Mouse (Mus musculus) thymus, adult 2 months (tissue): Measurements from ENCODE around the gene Arl6ip1.

Source experiments
- CTCF ChIP-seq: fragments of 200-500 bp; IDR thresholded peaks from 2 replicates; pipeline ENCODE4 v1.5.1; 2012; ENCODE audit warnings: mild to moderate bottlenecking, control low read depth, low read length, moderate library complexity, borderline replicate concordance; ENCODE audit not compliant: control insufficient read depth, poor library complexity, insufficient read depth; ENCODE audit errors: extremely low read depth
- POLR2A ChIP-seq: fragments of 200-500 bp; IDR thresholded peaks from 2 replicates; pipeline ENCODE4 v1.6.1; 2012; ENCODE audit warnings: mild to moderate bottlenecking, low read length, control low read depth, moderate library complexity; ENCODE audit not compliant: control insufficient read depth, poor library complexity, insufficient read depth; ENCODE audit errors: extremely low read depth

DNA sequence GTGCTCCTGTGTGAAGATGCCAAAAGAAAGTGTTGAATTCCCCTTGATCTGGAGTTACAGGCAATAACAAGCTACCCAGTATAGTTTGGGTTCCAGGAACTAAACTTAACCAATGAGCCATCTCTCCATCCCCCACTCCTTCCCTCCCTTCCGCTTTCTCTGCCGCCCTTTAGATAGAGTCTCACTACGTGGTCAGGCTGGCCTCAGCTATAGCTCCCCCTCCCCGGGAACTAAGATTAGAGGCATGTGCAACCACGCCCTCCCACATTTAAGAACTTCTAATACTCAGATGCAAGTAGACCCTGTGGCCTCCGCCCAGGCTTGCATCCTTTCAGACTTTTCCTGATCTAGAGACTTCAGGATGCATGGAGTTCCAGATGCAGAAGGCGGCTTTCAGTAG, 31.8 kb downstream of the Arl6ip1 start:
- TF ChIP-seq CTCF (no peak), POLR2A (no peak)
